Mouse (Mus musculus) heart, postnatal 0 days (tissue): ENCODE data around the gene Pcsk4. TPM values are rescaled to one million over a fixed set of nuclear protein-coding genes. Genes with fewer than 3 reads are reported as not detected.

Source experiments
- ATAC-seq: fragments of 200-750 bp; cut with Nextera tagmentation; 2 replicates; pipeline ENCODE4 v1.8.0; 2017; ENCODE audit warnings: low read depth, moderate number of reproducible peaks, moderate library complexity; ENCODE audit not compliant: insufficient read depth
- DNase-seq: peaks from one replicate; pipeline ENCODE4 v3.0.0-alpha.2; 2016; ENCODE audit warnings: low spot score
- H3K27ac ChIP-seq: fragments of 300-500 bp; sonication (generic); 2 replicates; pipeline ENCODE4 v1.5.1; 2014; ENCODE audit warnings: low read depth, mild to moderate bottlenecking
- H3K27me3 ChIP-seq: fragments of 300-500 bp; sonication (generic); 2 replicates; pipeline ENCODE4 v1.6.1; 2014; ENCODE audit warnings: low read length, mixed read lengths; ENCODE audit not compliant: control insufficient read depth, insufficient read depth
- H3K36me3 ChIP-seq: fragments of 300-500 bp; sonication (generic); replicated peaks from 2 replicates; pipeline ENCODE4 v1.6.1; 2014; ENCODE audit warnings: low read length, mixed read lengths; ENCODE audit not compliant: control insufficient read depth, insufficient read depth
- H3K4me1 ChIP-seq: fragments of 300-500 bp; sonication (generic); 2 replicates; pipeline ENCODE4 v1.6.1; 2014; ENCODE audit warnings: antibody characterized with exemption; ENCODE audit not compliant: control insufficient read depth, insufficient read depth
- H3K4me2 ChIP-seq: fragments of 300-500 bp; sonication (generic); 2 replicates; pipeline ENCODE4 v1.6.1; 2014; ENCODE audit warnings: low read depth, mild to moderate bottlenecking, low read length, moderate library complexity
- H3K4me3 ChIP-seq: fragments of 300-500 bp; sonication (generic); 2 replicates; pipeline ENCODE4 v1.5.1; 2014; ENCODE audit warnings: low read depth, low read length
- H3K9ac ChIP-seq: fragments of 300-500 bp; sonication (generic); replicated peaks from 2 replicates; pipeline ENCODE4 v1.6.1; 2014; ENCODE audit warnings: low read depth, low read length, mixed read lengths
- H3K9me3 ChIP-seq: fragments of 300-500 bp; sonication (generic); replicated peaks from 2 replicates; pipeline ENCODE4 v1.6.1; 2016; ENCODE audit warnings: low read length; ENCODE audit not compliant: control insufficient read depth
- CTCF ChIP-seq: IDR thresholded peaks from 2 replicates; pipeline ENCODE4 v1.5.1; 2016; ENCODE audit warnings: antibody characterized with exemption, control low read depth, low read depth
- EP300 ChIP-seq: IDR thresholded peaks from 2 replicates; pipeline ENCODE4 v1.6.1; 2016; ENCODE audit warnings: antibody characterized with exemption, low read depth
- WGBS: fragments of 180-500 bp; shearing (Covaris S2); extraction: QIAGEN DNeasy Blood & Tissue Kit; methylation state at CpG from one replicate; pipeline ENCODE4 v1.1.7; 2014; 5-methylcytosine and 5-hydroxymethylcytosine counted together
- polyA plus RNA-seq: library from polyadenylated mRNA; unstranded; fragments of >200 nt; fragmentation: Nextera tagmentation; extraction: Ambion mirVana; gene quantifications from 2 replicates; pipeline ENCODE4 v1.2.1, GENCODE M21; 2015
- total RNA-seq: library from RNA; depleted of rRNA; stranded (reverse); fragments of >200 nt; gene quantifications from 2 replicates; pipeline ENCODE4 v1.2.3, GENCODE M21; 2014; ENCODE audit warnings: low replicate concordance

The Pcsk4 gene
- total and polyA plus RNA-seq, 2 experiments from 2014 or later: 2.1 TPM; not detected in 1

DNA sequence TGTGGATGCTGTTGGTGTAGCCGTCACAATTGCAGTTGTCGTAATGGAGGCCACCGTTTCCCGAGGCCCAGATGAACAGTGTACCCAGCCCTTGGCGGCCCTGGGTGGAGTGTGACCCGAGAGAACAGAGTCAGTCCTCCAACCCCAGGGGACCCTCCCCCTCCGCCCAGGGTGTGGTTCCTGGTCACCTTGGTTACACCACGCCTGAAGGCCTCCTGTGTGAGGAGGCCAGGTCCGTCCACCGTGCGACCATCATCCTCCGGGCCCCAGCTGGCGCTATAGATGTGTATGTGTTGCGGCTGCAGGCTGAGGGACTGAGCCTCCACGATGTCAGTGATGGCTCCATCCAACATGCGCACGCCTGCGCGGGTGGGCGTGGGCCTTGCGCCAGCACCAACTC is 4.3 kb downstream of the Pcsk4 start:
- Histone ChIP-seq H3K27me3 (no peaks in the 10 kb centered on the region), H3K9me3 (no peaks in the 10 kb centered on the region), H3K4me2 (no peak overlapping the region), H3K4me3 (no peak overlapping the region), H3K27ac (no peak overlapping the region), H3K9ac (no peak overlapping the region), H3K36me3 (no peaks in the 10 kb centered on the region), H3K4me1 (peaks cover 13% of the 10 kb centered on the region)
- no peak for DNase-seq
- WGBS: 80% methylated on average over 21 of the region's 21 CpGs
- ATAC-seq: no peak
- no peak for TF ChIP-seq EP300
- no peak for TF ChIP-seq CTCF

GRCm38 (mm10) chr10:80324120-80325037 is 4.9 kb downstream of the Pcsk4 start:
- Histone ChIP-seq H3K27me3 (no peaks in the 10 kb centered on the region), H3K36me3 (no peaks in the 10 kb centered on the region), H3K27ac (no peak overlapping the region), H3K9me3 (no peaks in the 10 kb centered on the region), H3K9ac (0 out of 2 replicates have a peak overlapping the region, but pooled peaks have one; percentile 41), H3K4me3 (no peak overlapping the region), H3K4me2 (peak overlapping the region; percentile 87), H3K4me1 (peaks cover 15% of the 10 kb centered on the region)
- DNase-seq (no peak), ATAC-seq (no peak)
- TF ChIP-seq EP300 (no peak), CTCF (no peak)
- 78% methylated on average over 17 of the region's 17 CpGs for WGBS

DNA sequence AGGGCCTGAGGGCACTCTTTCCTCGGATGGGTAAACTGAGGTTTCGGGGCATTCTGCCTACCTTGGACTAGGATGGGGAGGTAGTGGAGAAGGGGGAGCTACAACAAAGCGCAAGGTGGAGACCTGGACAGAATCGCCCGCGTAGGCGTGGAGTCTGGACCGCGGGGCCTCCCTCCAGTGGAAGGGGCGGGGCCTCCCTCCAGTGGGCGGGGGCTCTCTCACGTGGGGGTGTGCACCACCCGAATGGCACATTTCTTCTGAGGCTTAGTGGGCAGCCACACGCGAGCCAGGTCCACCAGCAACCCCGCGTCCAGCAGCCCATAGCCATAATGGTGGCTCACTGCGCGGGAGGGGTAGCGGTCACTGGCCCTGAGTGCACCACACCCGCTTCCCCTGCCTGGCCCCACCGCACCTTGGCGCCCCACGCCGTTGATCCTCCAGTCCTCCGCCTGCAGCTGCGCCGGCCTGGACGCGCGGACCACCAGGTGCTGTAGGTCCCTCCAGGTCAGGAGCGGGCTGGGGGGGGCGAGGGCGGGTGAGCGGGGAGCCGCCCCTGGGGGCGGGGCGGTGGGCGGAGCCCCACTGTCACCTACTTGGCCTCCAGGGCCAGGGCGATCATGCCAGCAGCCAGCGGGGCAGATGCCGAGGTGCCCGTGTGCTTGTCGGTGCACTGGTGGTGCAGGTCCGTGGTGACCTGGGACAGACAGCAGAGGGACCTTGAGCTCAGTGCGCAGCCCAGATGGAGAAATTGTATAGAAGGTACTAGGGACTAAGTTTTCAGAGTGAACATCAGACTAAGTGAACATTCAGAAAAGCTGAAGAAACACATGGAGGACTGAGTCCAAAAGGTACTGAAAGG is 5.8 kb downstream of the Pcsk4 start:
- peak overlapping the region; percentile 87 for H3K4me2 ChIP-seq
- H3K27me3 ChIP-seq: no peaks in the 10 kb centered on the region
- DNase-seq (no peak), ATAC-seq (peak; percentile 54)
- H3K4me1 ChIP-seq: peaks cover 16% of the 10 kb centered on the region
- TF ChIP-seq CTCF (no peak), EP300 (no peak)
- H3K4me3 ChIP-seq: peak overlapping the region; percentile 55
- H3K9ac ChIP-seq: peak overlapping the region; percentile 41
- H3K36me3 ChIP-seq: peaks cover 6% of the 10 kb centered on the region
- no peak overlapping the region for H3K27ac ChIP-seq
- WGBS: 1% methylated on average over 44 of the region's 46 CpGs
- no peaks in the 10 kb centered on the region for H3K9me3 ChIP-seq

GRCm38 (mm10) chr10:80322811-80323211 is 6.5 kb downstream of the Pcsk4 start:
- peak; percentile 8; the same call in 1 of the 2 replicates for ATAC-seq
- Histone ChIP-seq H3K4me3 (peak overlapping the region; percentile 55), H3K4me1 (peaks cover 16% of the 10 kb centered on the region), H3K27me3 (no peaks in the 10 kb centered on the region), H3K9ac (0 out of 2 replicates have a peak overlapping the region, but pooled peaks have one; percentile 22), H3K4me2 (peak overlapping the region; percentile 87), H3K9me3 (no peaks in the 10 kb centered on the region), H3K36me3 (peaks cover 10% of the 10 kb centered on the region), H3K27ac (no peak overlapping the region)
- WGBS: 7% methylated on average over 27 of the region's 28 CpGs
- no peak for TF ChIP-seq EP300
- TF ChIP-seq CTCF: no peak
- DNase-seq: no peak
